Mouse (Mus musculus) forebrain, embryonic 15.5 days (tissue): ENCODE measurements around the gene Tnfrsf22. TPM values are rescaled to one million over a fixed set of nuclear protein-coding genes. Genes with fewer than 3 reads are reported as not detected.

Experiments
- ATAC-seq: fragments of 200-750 bp; cut with Nextera tagmentation; replicated peaks from 2 replicates; pipeline ENCODE4 v1.8.0; 2017; ENCODE audit warnings: mild to moderate bottlenecking, moderate TSS enrichment, moderate library complexity
- H3K27ac ChIP-seq: fragments of 300-500 bp; sonication (generic); replicated peaks from 2 replicates; pipeline ENCODE4 v1.5.1; 2015; ENCODE audit warnings: mild to moderate bottlenecking, inconsistent platforms
- H3K27me3 ChIP-seq: fragments of 300-500 bp; sonication (generic); 2 replicates; pipeline ENCODE4 v1.6.1; 2015; ENCODE audit warnings: inconsistent platforms
- H3K36me3 ChIP-seq: fragments of 300-500 bp; sonication (generic); 2 replicates; pipeline ENCODE4 v1.6.1; 2015; ENCODE audit warnings: mild to moderate bottlenecking, inconsistent platforms
- H3K4me1 ChIP-seq: fragments of 300-500 bp; sonication (generic); 2 replicates; pipeline ENCODE4 v1.6.1; 2015; ENCODE audit warnings: inconsistent platforms
- H3K4me2 ChIP-seq: fragments of 300-500 bp; sonication (generic); replicated peaks from 2 replicates; pipeline ENCODE4 v1.6.1; 2015; ENCODE audit warnings: mild to moderate bottlenecking, inconsistent platforms
- H3K4me3 ChIP-seq: fragments of 300-500 bp; sonication (generic); 2 replicates; pipeline ENCODE4 v1.5.1; 2015; ENCODE audit warnings: mild to moderate bottlenecking, inconsistent platforms
- H3K9ac ChIP-seq: fragments of 300-500 bp; sonication (generic); replicated peaks from 2 replicates; pipeline ENCODE4 v1.6.1; 2015; ENCODE audit warnings: mild to moderate bottlenecking, inconsistent platforms
- H3K9me3 ChIP-seq: fragments of 300-500 bp; sonication (generic); 2 replicates; pipeline ENCODE4 v1.6.1; 2016; ENCODE audit warnings: inconsistent platforms
- WGBS: fragments of 180-500 bp; shearing (Covaris S2); methylation state at CpG from one replicate; pipeline ENCODE4 v1.1.7; 2015; ENCODE audit warnings: mixed read lengths; 5-methylcytosine and 5-hydroxymethylcytosine counted together
- polyA plus RNA-seq: library from polyadenylated mRNA; unstranded; fragments of >200 nt; fragmentation: Nextera tagmentation; extraction: Ambion mirVana; gene quantifications from 2 replicates; pipeline ENCODE4 v1.2.1, GENCODE M21; 2015

The Tnfrsf22 gene
- polyA plus RNA-seq, 1 experiment from 2014 or later = 5.3 TPM

DNA sequence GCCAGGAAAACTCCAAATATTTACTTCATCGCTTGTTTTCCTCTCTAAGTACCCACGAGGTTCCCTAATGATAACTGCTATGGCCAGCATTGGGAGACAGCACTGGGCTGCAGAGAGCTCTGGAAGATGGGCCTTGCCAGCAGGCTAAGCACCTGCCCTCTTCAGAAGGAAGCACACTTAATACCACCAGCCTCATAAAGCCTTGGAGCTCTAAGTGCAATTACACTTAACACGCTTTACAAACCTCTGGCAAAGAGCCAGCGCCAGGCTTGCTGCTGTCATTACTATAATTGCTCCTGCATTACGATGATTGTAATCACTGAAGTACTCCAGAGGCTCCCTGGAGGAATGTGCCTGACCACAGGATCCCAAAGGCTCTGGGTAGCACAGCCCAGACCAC is 54.6 kb downstream of the Tnfrsf22 start:
- no peaks in the 10 kb centered on the region for H3K27me3 ChIP-seq
- 0 out of 2 replicates have a peak, but pooled peaks cover 18% of the 10 kb centered on the region for H3K36me3 ChIP-seq
- no peak for ATAC-seq
- H3K4me3 ChIP-seq = no peak overlapping the region
- H3K4me2 ChIP-seq = no peak overlapping the region
- no peak overlapping the region for H3K27ac ChIP-seq
- H3K4me1 ChIP-seq = peaks cover 29% of the 10 kb centered on the region
- 44% methylated on average over 5 of the region's 5 CpGs for WGBS
- no peak overlapping the region for H3K9ac ChIP-seq
- H3K9me3 ChIP-seq = no peaks in the 10 kb centered on the region

DNA sequence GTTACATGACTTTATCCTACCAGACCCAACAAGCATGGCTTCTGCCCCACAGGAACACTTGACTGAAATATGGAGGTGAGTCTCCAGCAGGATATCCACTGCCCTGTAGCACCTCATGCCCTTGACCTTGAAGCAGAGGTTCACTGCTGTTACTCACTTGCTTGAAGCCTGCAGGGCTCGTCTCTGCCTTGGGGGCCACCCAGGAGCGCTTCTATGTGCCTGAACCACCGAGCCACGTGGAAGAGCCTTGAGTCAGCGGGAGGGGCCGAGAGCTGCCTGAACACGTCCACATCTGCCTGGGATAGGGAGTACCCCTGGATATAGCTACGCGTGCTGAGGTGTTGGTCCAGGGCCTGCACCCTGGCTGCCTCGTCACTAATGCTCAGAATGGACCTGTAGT is 57.2 kb downstream of the Tnfrsf22 start:
- ATAC-seq = no peak
- H3K4me1 ChIP-seq = peaks cover 13% of the 10 kb centered on the region
- peaks cover 33% of the 10 kb centered on the region for H3K36me3 ChIP-seq
- H3K27me3 ChIP-seq = no peaks in the 10 kb centered on the region
- H3K27ac ChIP-seq = no peak overlapping the region
- no peaks in the 10 kb centered on the region for H3K9me3 ChIP-seq
- H3K4me2 ChIP-seq = no peak overlapping the region
- H3K4me3 ChIP-seq = no peak overlapping the region
- WGBS = 90% methylated on average over 10 of the region's 10 CpGs
- no peak overlapping the region for H3K9ac ChIP-seq

DNA sequence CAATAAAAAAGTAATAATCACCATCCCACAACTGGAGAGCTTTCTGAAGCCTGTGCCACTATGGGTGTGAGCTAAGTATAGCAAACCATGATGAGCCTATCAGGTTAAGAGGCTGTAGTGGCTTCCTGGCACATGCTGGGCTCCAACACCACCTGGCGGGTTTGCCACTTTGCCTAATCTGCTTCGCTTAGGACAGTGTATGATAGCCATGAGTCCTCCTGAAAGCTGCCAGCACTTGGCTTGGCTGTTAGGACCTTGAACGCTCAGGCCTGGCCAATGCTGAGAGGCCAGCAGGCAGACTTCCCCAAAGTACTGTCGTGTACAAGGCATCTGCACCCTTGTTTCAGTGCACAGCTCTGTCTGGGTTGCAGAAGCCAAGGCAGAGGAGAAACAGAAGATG is 61.5 kb downstream of the Tnfrsf22 start:
- Histone ChIP-seq H3K4me1 (no peaks in the 10 kb centered on the region), H3K9ac (no peak overlapping the region), H3K9me3 (no peaks in the 10 kb centered on the region), H3K27me3 (no peaks in the 10 kb centered on the region), H3K36me3 (peaks cover 67% of the 10 kb centered on the region), H3K4me3 (no peak overlapping the region), H3K4me2 (no peak overlapping the region), H3K27ac (no peak overlapping the region)
- 95% methylated on average over 4 of the region's 4 CpGs for WGBS
- ATAC-seq = no peak

DNA sequence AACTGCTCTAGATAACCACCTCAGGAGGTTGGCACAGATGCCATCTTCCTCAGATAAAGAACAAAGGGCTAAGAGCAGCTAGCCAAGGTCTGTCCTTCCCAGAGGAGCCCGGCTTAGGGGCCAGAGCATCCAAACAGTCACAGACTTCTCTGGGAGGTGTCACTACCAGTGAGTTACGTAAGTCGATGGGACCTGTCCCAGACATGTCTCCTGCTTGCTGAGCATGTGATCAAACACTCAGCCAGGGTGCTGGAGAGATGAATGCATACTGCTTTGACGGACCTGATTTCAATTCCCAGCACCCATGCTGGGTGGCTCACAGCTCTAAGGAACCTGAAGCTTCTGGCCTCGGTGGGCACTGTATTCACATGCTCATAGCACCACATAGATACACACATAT is 61.9 kb downstream of the Tnfrsf22 start:
- no peak overlapping the region for H3K4me2 ChIP-seq
- peaks cover 71% of the 10 kb centered on the region for H3K36me3 ChIP-seq
- ATAC-seq = no peak
- H3K27me3 ChIP-seq = no peaks in the 10 kb centered on the region
- H3K4me1 ChIP-seq = no peaks in the 10 kb centered on the region
- no peak overlapping the region for H3K4me3 ChIP-seq
- H3K9me3 ChIP-seq = no peaks in the 10 kb centered on the region
- 93% methylated on average over 5 of the region's 5 CpGs for WGBS
- H3K9ac ChIP-seq = no peak overlapping the region
- no peak overlapping the region for H3K27ac ChIP-seq

Other genes with a start within 250 kb of the Tnfrsf22 start
- 139 and 142 TPM in 2 replicates for gene Cdkn1c, start 188.6 kb downstream of the Tnfrsf22 start, polyA plus RNA-seq
- gene Slc22a18, start 175.9 kb downstream of the Tnfrsf22 start, polyA plus RNA-seq = 0.29 and 0.68 TPM in 2 replicates
- gene Phlda2, start 146.5 kb downstream of the Tnfrsf22 start, polyA plus RNA-seq = 0.26 and 0.47 TPM in 2 replicates
- gene Nap1l4, start 100.6 kb downstream of the Tnfrsf22 start, polyA plus RNA-seq = 347 and 356 TPM in 2 replicates
- 70.1 and 73.0 TPM in 2 replicates for gene Cars, start 49.6 kb downstream of the Tnfrsf22 start, polyA plus RNA-seq
- 0.10 and 0.19 TPM in 2 replicates for gene Tnfrsf26, start 20.9 kb downstream of the Tnfrsf22 start, polyA plus RNA-seq
- 0.45 and 0.66 TPM in 2 replicates for gene Tnfrsf23, start 36.2 kb upstream of the Tnfrsf22 start, polyA plus RNA-seq
- 30.2 and 32.4 TPM in 2 replicates for gene Osbpl5, start 107.3 kb upstream of the Tnfrsf22 start, polyA plus RNA-seq
- not detected in 2 replicates for gene Mrgprg, start 117.3 kb upstream of the Tnfrsf22 start, polyA plus RNA-seq
- gene Mrgpre, start 134.8 kb upstream of the Tnfrsf22 start, polyA plus RNA-seq = 3.0 and 3.5 TPM in 2 replicates
- gene Nadsyn1, start 173.2 kb upstream of the Tnfrsf22 start, polyA plus RNA-seq = 5.2 and 6.7 TPM in 2 replicates
- 43.9 and 47.7 TPM in 2 replicates for gene Dhcr7, start 173.5 kb upstream of the Tnfrsf22 start, polyA plus RNA-seq
- gene Gm498, start 217.2 kb upstream of the Tnfrsf22 start, polyA plus RNA-seq = not detected in 2 replicates